Mouse (Mus musculus) adrenal gland, postnatal 10 days (tissue): ENCODE measurements around the gene Cacna1d. TPM values are rescaled to one million over a fixed set of nuclear protein-coding genes. Genes with fewer than 3 reads are reported as not detected.

Experiments
- DNase-seq: peaks from one replicate; pipeline ENCODE4 v3.0.0; 2021; ENCODE audit warnings: mixed read lengths
- total RNA-seq, 2 experiments: library from RNA; stranded (reverse); gene quantifications; 2 replicates each; pipeline ENCODE4 v1.2.3; 2021

Cacna1d gene
- total RNA-seq, 2 experiments from 2014 or later = 11.5 to 17.3 TPM

- DNase-seq = no peak
These were observed 124.2 kb downstream of the Cacna1d start for GRCm38 (mm10) chr14:30367074-30367473.

- DNase-seq = no peak
These were observed 125.4 kb downstream of the Cacna1d start for GRCm38 (mm10) chr14:30365866-30366265.

GRCm38 (mm10) chr14:30363487-30364167, 127.6 kb downstream of the Cacna1d start:
- no peak for DNase-seq

DNA sequence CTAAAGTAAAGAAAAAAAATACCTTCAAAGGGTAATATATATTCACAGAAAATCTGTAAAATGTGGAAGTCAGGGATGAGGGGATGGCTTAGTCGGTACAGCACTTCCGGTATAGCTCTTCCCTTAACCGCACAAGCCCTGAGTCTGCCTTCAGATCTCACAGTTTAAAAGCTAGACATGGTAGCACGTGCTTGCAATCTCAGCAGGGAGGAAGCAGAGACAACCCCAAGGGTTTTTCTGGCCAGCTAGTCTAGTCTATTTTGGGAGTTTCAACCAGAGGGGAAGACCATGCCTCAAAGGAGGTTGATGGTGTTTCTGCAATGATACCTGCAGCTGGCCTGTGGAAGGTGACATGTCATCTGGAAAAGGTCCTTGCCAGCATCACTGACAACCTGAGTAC, 128.9 kb downstream of the Cacna1d start:
- DNase-seq = no peak

DNA sequence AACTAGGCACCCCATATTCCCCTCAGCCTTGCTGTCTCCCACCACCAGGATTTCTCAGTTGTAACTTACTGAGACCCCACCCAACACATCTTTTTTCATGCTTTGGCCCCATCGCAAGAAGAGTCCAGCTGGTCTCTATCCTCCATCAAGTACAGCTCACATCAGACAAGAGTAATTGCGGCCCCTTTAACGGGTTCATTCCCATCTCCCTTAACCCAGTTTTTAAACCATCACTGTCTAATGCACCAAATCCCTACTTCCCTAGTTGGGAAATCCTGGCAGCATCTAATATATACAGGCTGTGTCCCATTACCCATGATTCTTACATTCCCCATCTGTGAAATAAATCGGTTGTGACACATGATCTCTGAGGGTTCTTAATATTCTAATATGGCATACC, 130.8 kb downstream of the Cacna1d start:
- DNase-seq = no peak

GRCm38 (mm10) chr14:30360004-30360403, 131.3 kb downstream of the Cacna1d start:
- no peak for DNase-seq

DNA sequence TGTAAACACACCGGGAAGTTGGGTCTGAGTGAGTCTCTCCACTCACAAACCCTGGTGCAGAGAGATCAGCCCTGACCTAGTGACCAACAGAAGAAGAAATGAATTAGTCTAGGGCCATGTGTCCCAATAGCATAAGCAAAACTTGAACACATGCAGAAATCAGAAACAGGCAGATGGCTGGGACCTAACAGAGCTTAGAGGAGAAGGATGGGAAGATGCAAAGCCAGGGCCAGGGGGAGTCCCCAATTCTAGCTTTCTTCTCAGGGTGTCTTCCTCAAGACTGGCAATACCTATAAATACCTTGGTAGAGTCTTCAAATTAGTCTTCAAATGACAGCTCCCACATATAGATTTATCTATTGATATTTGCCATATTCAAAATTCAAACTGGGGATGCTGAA, 133.2 kb downstream of the Cacna1d start:
- DNase-seq = no peak

- DNase-seq = no peak
These were observed 134.8 kb downstream of the Cacna1d start for GRCm38 (mm10) chr14:30356456-30356855.

GRCm38 (mm10) chr14:30354761-30355160, 136.5 kb downstream of the Cacna1d start:
- DNase-seq = no peak

DNA sequence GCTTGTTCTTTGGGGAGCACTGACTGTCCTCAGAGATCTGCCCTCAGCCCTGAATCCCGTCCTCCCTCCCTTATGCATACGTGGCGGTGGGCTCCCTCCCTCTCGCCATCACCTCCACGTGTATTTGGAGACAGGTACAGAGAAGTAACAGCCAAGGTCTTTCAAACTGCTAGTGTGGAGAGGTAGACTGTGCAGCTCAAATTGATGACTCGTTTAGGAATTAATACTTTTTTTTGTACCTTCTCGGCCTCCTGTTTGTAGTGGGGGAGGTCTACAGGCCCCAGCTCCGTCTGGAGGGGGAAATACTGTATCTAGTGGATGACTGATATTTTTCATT, 137.2 kb downstream of the Cacna1d start:
- no peak for DNase-seq

DNA sequence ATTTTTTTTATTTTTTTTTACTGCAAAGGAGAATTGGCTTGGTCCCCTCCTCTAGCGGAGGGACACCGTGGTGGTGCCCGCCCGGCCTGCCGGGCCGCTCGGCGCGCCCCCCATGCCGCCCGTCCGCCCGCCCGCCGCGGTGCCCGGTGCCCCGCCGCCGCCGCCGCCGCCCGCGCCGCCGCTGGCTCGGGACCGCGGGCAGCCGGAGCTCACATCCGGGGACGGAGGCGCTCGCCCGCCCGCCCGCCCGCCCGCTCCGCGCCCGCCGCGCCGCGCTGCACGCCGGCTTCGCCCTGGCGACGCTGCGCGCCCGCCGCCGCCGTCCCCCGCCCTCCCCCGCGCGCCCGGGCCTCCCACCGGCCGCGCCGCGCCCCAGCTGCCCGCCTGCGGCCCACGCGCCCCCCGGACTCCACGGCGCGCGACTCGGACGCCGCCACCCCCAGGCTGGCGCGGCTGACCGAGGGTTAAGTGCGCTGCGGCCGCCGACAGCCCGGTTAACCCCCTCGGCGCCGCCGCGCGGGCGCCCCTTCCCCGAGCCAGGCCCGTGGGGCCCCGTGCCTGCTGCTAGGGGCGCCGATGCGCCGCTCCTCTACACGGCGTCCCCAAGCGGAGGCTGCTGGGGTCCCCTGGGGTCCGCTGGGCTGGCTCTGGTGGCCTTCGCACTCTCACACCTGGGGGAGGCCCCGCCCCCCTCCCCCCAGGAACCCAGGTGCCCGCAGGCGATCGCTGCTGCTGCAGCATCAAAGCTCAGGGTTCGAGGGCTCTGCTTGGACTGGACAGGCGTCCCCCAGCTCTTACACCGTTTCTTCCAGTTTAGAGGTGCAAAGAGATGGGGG, 137.7 kb downstream of the Cacna1d start:
- peak; percentile 43 for DNase-seq

GRCm38 (mm10) chr14:30352951-30353270, 138.3 kb downstream of the Cacna1d start:
- no peak for DNase-seq

- peak; percentile 43 for DNase-seq
These were observed 138.9 kb downstream of the Cacna1d start for GRCm38 (mm10) chr14:30352061-30352950.

DNA sequence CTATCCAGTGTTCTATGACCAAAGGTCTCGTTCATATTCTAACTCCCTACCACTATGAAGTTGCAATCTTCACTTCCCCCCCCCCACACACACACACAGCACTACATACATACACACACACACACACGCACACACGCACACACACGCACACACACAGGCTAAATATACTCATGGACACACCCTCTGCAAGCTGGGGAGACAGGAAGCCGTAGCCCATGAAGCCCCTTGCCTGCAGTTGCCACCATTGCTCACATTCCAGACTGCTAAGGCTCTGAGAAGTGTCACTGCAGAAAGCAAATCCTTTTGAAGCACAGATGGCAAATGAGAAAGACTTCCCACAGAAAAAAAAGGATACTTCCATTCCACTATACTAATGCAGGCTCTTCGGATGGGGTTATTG, 141.0 kb downstream of the Cacna1d start:
- no peak for DNase-seq

DNA sequence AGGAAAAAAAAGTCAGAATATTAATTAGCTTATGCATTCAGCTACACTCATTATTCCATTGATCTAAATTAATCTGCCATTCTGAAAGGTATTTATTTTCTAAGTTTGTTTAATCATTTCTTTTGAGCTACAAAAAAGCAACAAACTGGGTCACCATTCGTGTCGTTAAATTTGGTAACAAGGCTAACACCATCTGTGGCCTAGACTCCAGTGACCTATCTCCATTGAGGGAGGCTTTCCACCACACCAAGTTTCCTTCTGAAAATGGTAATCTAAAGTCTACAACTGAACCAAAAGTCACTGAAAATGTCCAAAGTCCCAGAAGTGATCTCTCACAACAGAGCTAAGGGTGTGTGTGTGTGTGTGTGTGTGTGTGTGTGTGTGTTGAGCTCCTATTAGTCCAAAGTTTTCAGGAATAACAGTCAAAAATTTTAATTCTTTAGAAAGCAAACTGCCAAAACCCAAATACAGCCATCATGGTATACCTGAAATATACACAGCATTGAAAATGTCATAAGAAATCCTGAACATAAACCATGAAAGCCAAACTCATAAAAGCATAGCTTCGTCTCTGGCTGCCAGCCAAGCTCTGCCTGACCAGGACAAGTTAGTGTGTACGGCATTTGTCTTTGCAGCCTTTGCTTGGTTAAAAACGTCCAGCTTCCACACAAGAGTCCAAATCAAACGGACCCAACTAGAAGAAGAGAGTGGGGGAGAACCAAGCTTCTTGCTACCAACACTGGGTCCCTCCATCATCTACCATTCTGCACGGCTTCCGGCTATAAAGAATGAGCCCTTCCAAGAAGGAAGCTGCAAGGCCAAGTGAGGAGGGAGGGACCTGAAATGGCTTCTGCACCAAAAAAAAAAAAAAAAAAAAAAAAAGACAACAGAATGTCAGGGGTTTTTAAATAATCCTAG, 146.0 kb downstream of the Cacna1d start:
- DNase-seq = peak; percentile 55

DNA sequence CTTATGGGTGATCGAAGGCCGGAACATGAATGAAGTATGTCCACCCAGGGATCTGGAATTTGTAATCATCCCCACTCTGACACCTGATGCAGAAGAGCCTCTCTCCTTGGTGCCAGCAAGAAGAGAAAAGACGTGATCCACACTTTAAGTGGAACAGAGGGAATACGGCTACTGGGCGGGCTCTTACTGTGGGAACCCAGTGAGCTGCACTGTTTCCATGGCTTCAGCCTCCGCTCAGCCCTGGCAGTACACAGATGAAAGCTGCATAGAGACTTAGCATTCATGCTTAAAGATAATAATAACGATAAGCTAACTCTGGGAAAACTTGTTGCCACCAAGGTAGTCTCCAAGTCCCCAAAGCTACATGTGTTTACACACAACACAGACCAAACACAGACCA, 147.5 kb downstream of the Cacna1d start:
- DNase-seq = no peak

DNA sequence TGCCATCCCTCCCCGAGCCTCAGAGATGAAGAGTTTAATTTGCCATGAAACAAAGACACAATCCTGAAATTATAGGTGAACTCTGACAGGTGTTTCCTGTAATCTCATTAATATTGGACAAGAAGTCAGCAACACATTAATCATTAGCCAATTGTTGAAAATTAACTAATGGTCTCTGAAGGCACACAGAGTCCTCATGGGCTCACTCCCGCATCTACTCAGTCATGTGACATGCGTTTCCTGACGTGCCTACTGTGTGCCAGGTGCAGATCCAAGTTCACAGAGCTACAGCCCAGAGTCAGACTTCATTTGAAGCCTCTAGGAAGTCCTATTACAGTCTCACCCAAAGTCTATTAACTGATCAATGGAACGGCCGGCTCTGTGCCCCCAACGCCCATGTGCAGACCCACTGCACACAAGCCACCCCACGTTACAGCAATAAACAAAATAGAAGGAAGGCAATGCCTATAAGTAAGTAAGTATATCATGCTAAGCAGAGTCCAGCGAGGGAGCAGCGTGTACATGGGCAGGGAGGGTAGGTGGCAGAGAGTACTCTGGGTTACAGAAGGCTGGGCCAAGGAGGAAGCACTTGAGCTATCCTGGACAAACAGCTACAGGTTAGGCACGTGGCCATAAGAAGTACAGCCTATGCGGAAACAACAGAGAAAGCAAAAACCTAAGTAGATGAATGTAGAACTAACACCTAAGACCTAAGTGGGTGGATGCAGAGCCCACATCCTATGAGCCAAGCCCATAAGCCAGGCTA, 149.2 kb downstream of the Cacna1d start:
- no peak for DNase-seq

- no peak for DNase-seq
These were observed 151.1 kb downstream of the Cacna1d start for GRCm38 (mm10) chr14:30340140-30340539.

- no peak for DNase-seq
These were observed 159.4 kb downstream of the Cacna1d start for GRCm38 (mm10) chr14:30331856-30332255.

DNA sequence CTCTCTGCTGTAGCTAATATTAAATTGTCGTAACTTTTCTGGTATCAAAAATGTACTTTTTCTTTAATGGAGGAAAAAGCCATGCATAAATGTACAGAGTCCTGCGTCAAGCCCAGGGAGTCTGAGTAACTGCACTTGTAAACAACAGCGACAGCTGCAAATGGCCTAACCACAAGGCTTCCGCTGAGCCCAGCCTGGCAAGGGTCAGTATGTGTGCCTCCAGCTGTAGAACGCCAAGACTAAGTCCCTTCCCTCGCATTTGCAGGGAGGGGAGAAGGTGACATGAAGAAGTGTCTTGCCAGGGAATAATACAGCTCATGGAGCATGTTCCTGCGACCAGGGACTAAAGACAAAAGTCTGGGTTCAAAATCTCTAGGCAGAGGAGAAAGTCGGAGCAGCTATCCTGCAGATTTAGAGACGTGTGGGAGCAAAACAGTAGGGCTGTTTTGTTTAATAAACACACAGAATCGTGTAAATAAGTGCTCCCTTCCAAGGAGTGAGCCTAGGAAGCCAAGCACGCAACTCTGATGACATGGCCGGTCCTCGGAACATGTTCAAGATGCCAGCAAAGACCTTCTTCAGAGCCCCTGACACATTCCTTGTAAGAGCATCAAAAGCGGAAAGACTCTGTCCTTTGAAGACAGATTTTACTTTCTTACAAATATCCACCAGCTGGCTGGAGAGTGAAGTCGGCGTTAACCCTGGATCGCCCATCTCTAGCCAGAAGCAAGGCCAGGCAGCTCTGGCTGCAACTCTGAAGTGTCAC, 160.7 kb downstream of the Cacna1d start:
- no peak for DNase-seq
